Mouse (Mus musculus) intestine, embryonic 14.5 days (tissue): Measurements from ENCODE around the gene Agbl3. TPM values are rescaled to one million over a fixed set of nuclear protein-coding genes. Genes with fewer than 3 reads are reported as not detected.

Experiments used
- ATAC-seq: fragments of 200-750 bp; cut with Nextera tagmentation; replicated peaks from 2 replicates; pipeline ENCODE4 v1.8.0; 2017; ENCODE audit warnings: low read depth, moderate number of reproducible peaks, moderate TSS enrichment, moderate library complexity; ENCODE audit not compliant: low FRiP score, low TSS enrichment
- DNase-seq: peaks from one replicate; pipeline ENCODE4 v3.0.0-alpha.2; 2018; ENCODE audit warnings: low spot score
- H3K27ac ChIP-seq: fragments of 300-500 bp; sonication (generic); 2 replicates; pipeline ENCODE4 v1.5.1; 2014; ENCODE audit warnings: low read depth, mild to moderate bottlenecking, control low read depth
- H3K27me3 ChIP-seq: fragments of 300-500 bp; sonication (generic); replicated peaks from 2 replicates; pipeline ENCODE4 v1.6.1; 2014; ENCODE audit warnings: low read length, control low read depth; ENCODE audit not compliant: control insufficient read depth, insufficient read depth
- H3K36me3 ChIP-seq: fragments of 300-500 bp; sonication (generic); 2 replicates; pipeline ENCODE4 v1.6.1; 2014; ENCODE audit warnings: low read length, control low read depth; ENCODE audit not compliant: control insufficient read depth, insufficient read depth
- H3K4me1 ChIP-seq: fragments of 300-500 bp; sonication (generic); replicated peaks from 2 replicates; pipeline ENCODE4 v1.6.1; 2014; ENCODE audit warnings: low read length, control low read depth, mixed read lengths; ENCODE audit not compliant: control insufficient read depth, insufficient read depth
- H3K4me2 ChIP-seq: fragments of 300-500 bp; sonication (generic); 2 replicates; pipeline ENCODE4 v1.6.1; 2014; ENCODE audit warnings: low read length
- H3K4me3 ChIP-seq: fragments of 300-500 bp; sonication (generic); 2 replicates; pipeline ENCODE4 v1.5.1; 2014; ENCODE audit warnings: low read depth, low read length, control low read depth, mixed read lengths
- H3K9ac ChIP-seq: fragments of 300-500 bp; sonication (generic); 2 replicates; pipeline ENCODE4 v1.6.1; 2014; ENCODE audit warnings: mild to moderate bottlenecking, low read length
- H3K9me3 ChIP-seq: fragments of 300-500 bp; sonication (generic); 2 replicates; pipeline ENCODE4 v1.6.1; 2016; ENCODE audit warnings: low read length, control low read depth; ENCODE audit not compliant: control insufficient read depth
- WGBS: fragments of 180-500 bp; shearing (Covaris S2); extraction: QIAGEN DNeasy Blood & Tissue Kit; methylation state at CpG from one replicate; pipeline ENCODE4 v1.1.7; 2014; 5-methylcytosine and 5-hydroxymethylcytosine counted together
- polyA plus RNA-seq: library from polyadenylated mRNA; unstranded; fragments of >200 nt; fragmentation: Nextera tagmentation; extraction: Ambion mirVana; gene quantifications from 2 replicates; pipeline ENCODE4 v1.2.1, GENCODE M21; 2014

Agbl3 gene
- polyA plus RNA-seq, 1 experiment from 2014 or later = 5.2 TPM

DNA sequence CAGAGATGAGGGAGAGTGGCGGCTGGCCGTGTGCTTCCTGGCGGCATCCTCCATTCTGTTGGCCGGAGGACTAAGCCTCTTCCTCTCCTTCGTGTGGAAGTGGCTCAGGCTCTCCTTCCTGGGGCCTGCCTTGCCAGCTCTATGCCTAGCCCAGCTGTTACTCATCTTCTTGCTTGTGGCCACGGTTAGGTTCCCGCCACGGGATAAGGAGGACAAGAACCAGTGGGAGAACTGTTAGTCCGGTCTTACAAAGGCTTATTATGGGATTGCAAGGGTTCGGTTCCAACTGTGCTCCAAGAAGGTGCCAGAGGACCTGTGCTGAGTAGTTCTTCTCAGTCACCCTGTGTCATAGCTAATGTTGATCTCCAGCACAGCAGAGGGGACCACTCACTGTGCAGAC is 92.6 kb downstream of the Agbl3 start:
- Histone ChIP-seq H3K4me3 (no peak overlapping the region), H3K36me3 (peaks cover 4% of the 10 kb centered on the region; the same call in 1 of the 2 replicates), H3K4me2 (no peak overlapping the region), H3K27me3 (no peaks in the 10 kb centered on the region), H3K9me3 (no peaks in the 10 kb centered on the region), H3K27ac (no peak overlapping the region), H3K4me1 (peaks cover 18% of the 10 kb centered on the region; the same call in 1 of the 2 replicates), H3K9ac (no peak overlapping the region)
- no peak for ATAC-seq
- WGBS = 79% methylated on average over 10 of the region's 10 CpGs
- DNase-seq = peak; percentile 46

DNA sequence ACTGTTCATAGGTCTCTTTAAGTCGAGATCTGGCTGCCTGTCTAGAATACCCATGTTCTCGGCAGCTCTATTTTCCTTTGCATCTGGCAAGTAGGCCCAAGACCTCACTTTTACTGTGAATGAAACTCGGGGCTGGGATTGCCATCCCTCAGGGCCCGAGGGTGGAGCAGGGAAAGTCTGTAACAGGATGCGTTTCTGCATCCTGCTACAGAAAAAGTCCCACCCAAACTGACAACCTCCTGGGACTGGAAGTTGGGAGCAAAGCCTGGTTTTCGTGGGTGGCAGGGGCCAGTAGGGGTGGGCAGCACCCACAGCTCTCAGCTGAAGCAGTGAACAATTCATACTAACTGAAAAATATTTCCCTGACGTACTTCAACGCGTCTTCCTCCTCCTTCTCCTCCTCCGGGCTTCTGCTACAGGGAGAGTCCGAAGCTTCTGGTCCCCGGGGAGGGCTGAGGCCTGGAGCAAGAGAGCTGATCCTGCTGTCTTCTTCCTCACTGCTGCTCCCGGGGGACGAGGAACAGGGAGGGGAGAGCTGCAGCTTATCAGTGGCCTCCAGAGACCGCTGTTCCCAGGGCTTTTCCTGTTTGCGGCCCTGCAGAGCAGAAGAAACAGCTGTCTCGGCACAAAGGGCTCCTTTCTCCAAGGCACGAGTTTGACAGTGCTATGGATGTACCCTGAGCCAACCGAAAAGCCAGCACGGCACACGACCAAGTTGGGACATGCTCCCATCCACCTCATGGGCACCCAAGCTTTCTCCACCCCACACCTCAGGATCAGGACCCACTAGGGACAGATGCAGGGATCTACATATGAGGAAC is 94.1 kb downstream of the Agbl3 start:
- Histone ChIP-seq H3K27ac (0 out of 2 replicates have a peak overlapping the region, but pooled peaks have one; percentile 33), H3K4me2 (no peak overlapping the region), H3K4me1 (peaks cover 21% of the 10 kb centered on the region; the same call in 1 of the 2 replicates), H3K36me3 (peaks cover 4% of the 10 kb centered on the region; the same call in 1 of the 2 replicates), H3K4me3 (no peak overlapping the region), H3K27me3 (no peaks in the 10 kb centered on the region), H3K9ac (no peak overlapping the region), H3K9me3 (no peaks in the 10 kb centered on the region)
- WGBS = 55% methylated on average over 21 of the region's 21 CpGs
- DNase-seq (peak; percentile 50), ATAC-seq (no peak)

DNA sequence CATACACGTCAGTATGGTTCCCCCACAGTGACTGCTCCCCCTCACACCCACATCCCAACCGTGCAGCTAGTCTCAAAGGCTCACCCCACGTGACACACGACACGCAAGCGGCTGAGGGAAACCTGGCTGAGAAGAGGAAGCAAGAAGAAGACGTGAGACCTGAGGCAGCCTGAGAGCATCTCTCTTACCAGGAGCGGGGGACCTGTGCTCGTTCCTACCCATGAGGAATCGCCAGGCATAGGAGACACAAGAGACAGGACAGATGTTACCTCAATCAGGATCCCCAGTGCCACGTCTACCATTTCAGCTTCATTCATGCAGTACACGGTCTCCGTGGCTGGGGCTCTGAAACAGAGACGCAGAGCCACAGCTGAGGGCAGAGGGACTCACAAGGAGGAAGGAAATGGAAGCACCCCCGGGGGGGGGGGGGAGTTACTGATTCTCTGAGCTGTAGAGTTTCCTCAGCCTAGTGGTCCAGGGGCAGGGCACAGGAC is 95.1 kb downstream of the Agbl3 start:
- no peak overlapping the region for H3K9ac ChIP-seq
- H3K27ac ChIP-seq = no peak overlapping the region
- H3K4me3 ChIP-seq = no peak overlapping the region
- no peak overlapping the region for H3K4me2 ChIP-seq
- peaks cover 6% of the 10 kb centered on the region for H3K36me3 ChIP-seq
- no peaks in the 10 kb centered on the region for H3K9me3 ChIP-seq
- H3K27me3 ChIP-seq = no peaks in the 10 kb centered on the region
- ATAC-seq (no peak), DNase-seq (no peak)
- peaks cover 20% of the 10 kb centered on the region; the same call in 1 of the 2 replicates for H3K4me1 ChIP-seq
- 85% methylated on average over 15 of the region's 15 CpGs for WGBS

DNA sequence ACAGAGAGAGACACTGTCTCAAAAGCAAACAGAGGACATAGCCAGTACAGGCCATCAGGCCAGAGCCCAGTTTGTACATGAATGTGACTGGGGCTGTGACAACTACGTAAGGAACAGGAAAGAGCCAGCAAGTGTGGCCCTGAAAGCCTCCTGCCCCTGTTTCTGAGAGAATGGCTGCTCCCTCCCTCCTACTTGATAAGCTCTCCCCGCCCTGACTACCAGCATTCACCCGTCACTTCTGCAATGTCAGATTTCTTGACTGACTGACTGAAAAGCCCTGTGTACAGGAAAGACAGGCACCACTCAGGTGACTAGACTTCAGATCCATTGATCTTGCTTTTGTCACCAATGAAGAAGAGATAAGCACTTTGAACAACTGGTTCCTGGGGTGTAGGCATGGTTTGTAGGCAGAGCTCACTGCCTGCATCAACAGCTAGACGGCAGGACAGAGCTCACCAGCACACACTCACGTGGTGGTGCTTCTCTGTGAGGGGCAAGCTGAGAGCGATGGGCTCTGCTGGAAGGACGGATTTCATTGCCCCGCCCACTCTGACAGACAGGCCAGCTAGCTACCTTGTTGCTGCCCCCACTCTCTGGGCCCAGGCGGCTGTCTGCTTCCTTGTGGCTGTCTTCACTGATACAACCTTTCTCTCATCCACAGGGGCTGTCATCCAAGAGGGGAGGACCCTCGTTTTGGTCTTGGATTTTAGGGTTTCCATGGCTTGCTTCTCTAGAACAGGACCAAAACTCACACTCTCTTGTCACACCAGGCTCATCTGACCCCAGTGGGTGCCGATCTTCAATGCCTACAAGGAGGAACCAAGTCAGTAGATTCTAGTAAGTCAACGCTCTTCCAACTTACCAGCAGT is 96.0 kb downstream of the Agbl3 start:
- no peak overlapping the region for H3K27ac ChIP-seq
- no peak overlapping the region for H3K9ac ChIP-seq
- H3K36me3 ChIP-seq = peaks cover 15% of the 10 kb centered on the region
- 51% methylated on average over 12 of the region's 12 CpGs for WGBS
- H3K4me3 ChIP-seq = no peak overlapping the region
- peak overlapping the region; percentile 60 for H3K4me2 ChIP-seq
- no peak for ATAC-seq
- no peaks in the 10 kb centered on the region for H3K9me3 ChIP-seq
- H3K27me3 ChIP-seq = no peaks in the 10 kb centered on the region
- H3K4me1 ChIP-seq = peaks cover 20% of the 10 kb centered on the region; the same call in 1 of the 2 replicates
- DNase-seq = no peak

- no peaks in the 10 kb centered on the region for H3K9me3 ChIP-seq
- H3K4me2 ChIP-seq = peak overlapping the region; percentile 60
- H3K4me3 ChIP-seq = peak overlapping the region; percentile 61; the same call in 1 of the 2 replicates
- 13% methylated on average over 2 of the region's 2 CpGs for WGBS
- H3K27ac ChIP-seq = peak overlapping the region; percentile 86; the same call in 1 of the 2 replicates
- ATAC-seq (0 out of 2 replicates have a peak, but pooled peaks have one; percentile 21), DNase-seq (no peak)
- H3K9ac ChIP-seq = peak overlapping the region; percentile 80
- H3K36me3 ChIP-seq = peaks cover 18% of the 10 kb centered on the region
- H3K4me1 ChIP-seq = peaks cover 20% of the 10 kb centered on the region; the same call in 1 of the 2 replicates
- H3K27me3 ChIP-seq = no peaks in the 10 kb centered on the region
Measured at GRCm38 (mm10) chr6:34876835-34877156, 96.6 kb downstream of the Agbl3 start.

- peaks cover 18% of the 10 kb centered on the region for H3K36me3 ChIP-seq
- ATAC-seq (peak; percentile 91), DNase-seq (peak; percentile 90)
- peak within 1 kb of the TSS; percentile 80 for H3K9ac ChIP-seq
- H3K27ac ChIP-seq = peak within 1 kb of the TSS; percentile 86
- under 1% methylated on average over 55 of the region's 56 CpGs for WGBS
- H3K9me3 ChIP-seq = no peaks in the 10 kb centered on the region
- peak within 1 kb of the TSS; percentile 61 for H3K4me3 ChIP-seq
- peaks cover 20% of the 10 kb centered on the region; the same call in 1 of the 2 replicates for H3K4me1 ChIP-seq
- peak within 1 kb of the TSS; percentile 60 for H3K4me2 ChIP-seq
- no peaks in the 10 kb centered on the region for H3K27me3 ChIP-seq
Measured at GRCm38 (mm10) chr6:34877509-34878321, 97.5 kb downstream of the Agbl3 start, which contains the start of gene Cyren. Cyren (minus strand) TSS chr6:34878060.

DNA sequence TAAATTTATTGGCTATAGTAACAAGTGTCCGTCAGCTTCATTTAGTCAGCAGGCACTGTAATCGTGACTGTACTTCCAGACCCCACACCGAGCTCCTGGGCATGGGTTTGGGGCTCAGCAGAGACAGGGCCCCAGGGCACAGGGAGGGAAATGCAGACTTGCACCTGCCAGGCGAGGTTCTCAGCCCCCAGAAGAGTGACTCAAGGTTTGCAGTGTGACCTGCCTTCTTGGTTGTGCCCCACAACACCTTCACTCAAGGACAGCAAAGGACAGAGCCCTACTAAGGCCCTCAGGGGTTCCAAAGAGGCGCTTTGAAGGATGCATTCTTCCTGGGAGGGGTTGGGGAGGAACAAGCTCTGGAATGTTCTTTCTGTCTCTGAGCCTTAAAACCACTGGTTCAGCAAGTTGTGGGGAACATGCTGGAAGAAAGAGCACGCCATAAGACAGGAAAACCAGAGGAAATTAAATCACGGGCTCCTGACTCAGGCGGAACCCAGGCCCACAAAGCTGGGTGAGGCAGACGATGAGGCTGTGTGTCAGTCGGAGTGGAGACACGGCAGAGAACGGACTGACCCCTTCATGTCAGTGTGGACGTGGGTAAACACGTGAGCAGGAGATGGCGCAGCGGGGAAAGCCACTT is 99.0 kb downstream of the Agbl3 start:
- 83% methylated on average over 16 of the region's 16 CpGs for WGBS

More for the DNA sequence above, 99.0 kb downstream of the Agbl3 start:
- DNase-seq = no peak
- Histone ChIP-seq H3K4me2 (no peak overlapping the region), H3K4me3 (no peak overlapping the region), H3K9ac (no peak overlapping the region), H3K4me1 (peaks cover 20% of the 10 kb centered on the region; the same call in 1 of the 2 replicates), H3K27ac (no peak overlapping the region), H3K9me3 (no peaks in the 10 kb centered on the region), H3K27me3 (no peaks in the 10 kb centered on the region), H3K36me3 (peaks cover 20% of the 10 kb centered on the region; the same call in 1 of the 2 replicates)
- no peak for ATAC-seq
